Mouse (Mus musculus): ENCODE measurements at regions not wholly inside any gene's neighbourhood (a gene's known extent, or its start where the extent isn't known, plus 50 kb on each side); places are given as distances from the start of the nearest gene placed in this dataset.
A peak's percentile ranks its signal among the peaks of the same experiment; 100 is the strongest.
"Not testable (repeated sequence)": the region's sequence is repeated elsewhere in the genome, so short reads cannot be mapped to it uniquely, and the experiment has no call there.

- Histone ChIP-seq H3K4me1 (0 out of 2 replicates have a peak, but pooled peaks cover 3% of the 10 kb centered on the region), H3K27ac (replicated peaks) (no peak overlapping the region), H3K4me2 (replicated peaks) (no peak overlapping the region), H3K27me3 (no peaks in the 10 kb centered on the region), H3K9me3 (replicated peaks) (no peaks in the 10 kb centered on the region), H3K9ac (no peak overlapping the region), H3K4me3 (replicated peaks) (no peak overlapping the region), H3K36me3 (no peaks in the 10 kb centered on the region)
- ATAC-seq (ENCODE audit: insufficient number of reproducible peaks, low FRiP score, low TSS enrichment, low read depth), result no peak
- WGBS, result 50% methylated on average over 8 of the region's 8 CpGs
Observed at GRCm38 (mm10) chr7:83467006-83467405, 117.7 kb upstream of the Tmc3 start.

- not testable (repeated sequence) for H3K9ac ChIP-seq; H3K27ac ChIP-seq (replicated peaks); H3K27me3 ChIP-seq; H3K9me3 ChIP-seq (replicated peaks); ATAC-seq (ENCODE audit: insufficient number of reproducible peaks, low FRiP score, low TSS enrichment, low read depth); H3K4me2 ChIP-seq (replicated peaks); H3K4me3 ChIP-seq (replicated peaks); H3K36me3 ChIP-seq; H3K4me1 ChIP-seq
- WGBS, result 97% methylated on average over 4 of the region's 4 CpGs
Observed at GRCm38 (mm10) chr7:83469856-83470255, 114.9 kb upstream of the Tmc3 start.

DNA sequence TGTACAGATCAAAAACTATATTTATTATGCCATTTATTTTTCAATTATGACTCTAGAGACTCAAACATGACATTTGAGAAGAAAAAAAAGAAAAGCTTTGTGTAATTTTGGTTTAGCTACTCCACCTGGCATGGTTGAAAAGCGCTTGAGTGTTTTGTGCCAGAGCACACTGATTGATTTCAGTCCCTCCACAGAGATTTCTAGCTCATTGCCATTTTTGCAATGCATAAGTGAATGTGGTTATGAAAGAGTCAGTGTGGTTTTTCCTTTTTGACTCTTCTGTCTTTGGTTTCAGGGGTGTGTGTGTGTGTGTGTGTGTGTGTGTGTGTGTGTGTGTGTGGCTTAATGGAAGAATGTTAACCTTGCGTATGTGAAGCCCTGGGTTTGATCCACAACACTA is 113.6 kb upstream of the Tmc3 start:
- 40% methylated on average over 2 of the region's 2 CpGs for WGBS
- Histone ChIP-seq H3K4me2 (replicated peaks) (no peak overlapping the region), H3K9ac (no peak overlapping the region), H3K4me1 (peaks cover 11% of the 10 kb centered on the region), H3K27ac (replicated peaks) (no peak overlapping the region), H3K9me3 (replicated peaks) (no peaks in the 10 kb centered on the region), H3K27me3 (no peaks in the 10 kb centered on the region), H3K4me3 (replicated peaks) (no peak overlapping the region), H3K36me3 (no peaks in the 10 kb centered on the region)
- ATAC-seq (ENCODE audit: insufficient number of reproducible peaks, low FRiP score, low TSS enrichment, low read depth), result no peak

- Histone ChIP-seq H3K4me3 (replicated peaks) (no peak overlapping the region), H3K4me1 (peaks cover 32% of the 10 kb centered on the region), H3K27ac (replicated peaks) (no peak overlapping the region), H3K9me3 (replicated peaks) (no peaks in the 10 kb centered on the region), H3K4me2 (replicated peaks) (no peak overlapping the region), H3K36me3 (no peaks in the 10 kb centered on the region), H3K9ac (no peak overlapping the region), H3K27me3 (no peaks in the 10 kb centered on the region)
- 79% methylated on average over 2 of the region's 2 CpGs for WGBS
- no peak for ATAC-seq (ENCODE audit: insufficient number of reproducible peaks, low FRiP score, low TSS enrichment, low read depth)
Observed at GRCm38 (mm10) chr7:83474471-83474870, 110.3 kb upstream of the Tmc3 start.

DNA sequence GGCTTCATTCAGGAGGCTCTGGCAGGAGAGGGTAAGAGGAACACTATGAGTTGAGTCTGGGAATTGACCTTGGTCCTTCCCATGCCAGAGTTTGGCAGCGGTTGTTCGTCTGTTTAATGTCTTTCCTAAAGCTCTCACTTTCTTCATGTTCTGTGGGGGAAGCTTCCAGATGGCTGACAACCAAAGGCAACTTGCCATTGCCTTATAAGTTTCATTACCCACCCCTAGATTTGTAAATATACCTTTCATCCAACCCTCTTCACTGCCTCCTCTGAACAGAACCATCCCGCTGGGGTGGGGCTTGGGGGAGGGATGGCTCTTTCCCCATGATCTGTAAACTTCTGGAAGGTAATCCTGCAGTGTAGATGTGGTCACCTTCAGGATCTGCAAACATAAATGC is 109.7 kb upstream of the Tmc3 start:
- H3K4me3 ChIP-seq (replicated peaks), result no peak overlapping the region
- peaks cover 32% of the 10 kb centered on the region for H3K4me1 ChIP-seq
- H3K9ac ChIP-seq, result no peak overlapping the region
- no peak overlapping the region for H3K4me2 ChIP-seq (replicated peaks)
- ATAC-seq (ENCODE audit: insufficient number of reproducible peaks, low FRiP score, low TSS enrichment, low read depth), result 0 out of 2 replicates have a peak, but pooled peaks have one; percentile 48
- H3K27me3 ChIP-seq, result no peaks in the 10 kb centered on the region
- H3K36me3 ChIP-seq, result no peaks in the 10 kb centered on the region
- H3K27ac ChIP-seq (replicated peaks), result peak overlapping the region; percentile 79
- no peaks in the 10 kb centered on the region for H3K9me3 ChIP-seq (replicated peaks)
- WGBS, result 31% methylated on average over 3 of the region's 3 CpGs

GRCm38 (mm10) chr7:83475438-83476160 is 109.1 kb upstream of the Tmc3 start:
- no peak overlapping the region for H3K9ac ChIP-seq
- H3K4me2 ChIP-seq (replicated peaks), result no peak overlapping the region
- no peak for ATAC-seq (ENCODE audit: insufficient number of reproducible peaks, low FRiP score, low TSS enrichment, low read depth)
- peak overlapping the region; percentile 79 for H3K27ac ChIP-seq (replicated peaks)
- no peaks in the 10 kb centered on the region for H3K9me3 ChIP-seq (replicated peaks)
- H3K4me3 ChIP-seq (replicated peaks), result no peak overlapping the region
- no peaks in the 10 kb centered on the region for H3K36me3 ChIP-seq
- 39% methylated on average over 8 of the region's 8 CpGs for WGBS
- H3K4me1 ChIP-seq, result peaks cover 32% of the 10 kb centered on the region
- H3K27me3 ChIP-seq, result no peaks in the 10 kb centered on the region

- 27% methylated on average over 3 of the region's 3 CpGs for WGBS
- peak overlapping the region; percentile 79 for H3K27ac ChIP-seq (replicated peaks)
- no peak overlapping the region for H3K4me3 ChIP-seq (replicated peaks)
- H3K9ac ChIP-seq, result no peak overlapping the region
- H3K27me3 ChIP-seq, result no peaks in the 10 kb centered on the region
- no peak for ATAC-seq (ENCODE audit: insufficient number of reproducible peaks, low FRiP score, low TSS enrichment, low read depth)
- H3K36me3 ChIP-seq, result no peaks in the 10 kb centered on the region
- peaks cover 32% of the 10 kb centered on the region for H3K4me1 ChIP-seq
- H3K9me3 ChIP-seq (replicated peaks), result no peaks in the 10 kb centered on the region
- H3K4me2 ChIP-seq (replicated peaks), result no peak overlapping the region
Observed at GRCm38 (mm10) chr7:83476161-83476495, 108.6 kb upstream of the Tmc3 start.

GRCm38 (mm10) chr7:83476861-83477260 is 107.9 kb upstream of the Tmc3 start:
- Histone ChIP-seq H3K36me3 (no peaks in the 10 kb centered on the region), H3K27ac (replicated peaks) (peak overlapping the region; percentile 79; the same call in 1 of the 2 replicates), H3K4me1 (peaks cover 32% of the 10 kb centered on the region), H3K9me3 (replicated peaks) (no peaks in the 10 kb centered on the region), H3K9ac (no peak overlapping the region), H3K4me2 (replicated peaks) (no peak overlapping the region), H3K27me3 (no peaks in the 10 kb centered on the region), H3K4me3 (replicated peaks) (no peak overlapping the region)
- 66% methylated on average over 3 of the region's 3 CpGs for WGBS
- no peak for ATAC-seq (ENCODE audit: insufficient number of reproducible peaks, low FRiP score, low TSS enrichment, low read depth)

- H3K36me3 ChIP-seq, result no peaks in the 10 kb centered on the region
- H3K4me2 ChIP-seq (replicated peaks), result 0 out of 2 replicates have a peak overlapping the region, but pooled peaks have one; percentile 0
- no peaks in the 10 kb centered on the region for H3K9me3 ChIP-seq (replicated peaks)
- no peak overlapping the region for H3K9ac ChIP-seq
- 9% methylated on average over 7 of the region's 7 CpGs for WGBS
- peak overlapping the region; percentile 66 for H3K27ac ChIP-seq (replicated peaks)
- peaks cover 32% of the 10 kb centered on the region for H3K4me1 ChIP-seq
- peak; percentile 55 for ATAC-seq (ENCODE audit: insufficient number of reproducible peaks, low FRiP score, low TSS enrichment, low read depth)
- no peaks in the 10 kb centered on the region for H3K27me3 ChIP-seq
- H3K4me3 ChIP-seq (replicated peaks), result no peak overlapping the region
Observed at GRCm38 (mm10) chr7:83477661-83478121, 107.0 kb upstream of the Tmc3 start.

DNA sequence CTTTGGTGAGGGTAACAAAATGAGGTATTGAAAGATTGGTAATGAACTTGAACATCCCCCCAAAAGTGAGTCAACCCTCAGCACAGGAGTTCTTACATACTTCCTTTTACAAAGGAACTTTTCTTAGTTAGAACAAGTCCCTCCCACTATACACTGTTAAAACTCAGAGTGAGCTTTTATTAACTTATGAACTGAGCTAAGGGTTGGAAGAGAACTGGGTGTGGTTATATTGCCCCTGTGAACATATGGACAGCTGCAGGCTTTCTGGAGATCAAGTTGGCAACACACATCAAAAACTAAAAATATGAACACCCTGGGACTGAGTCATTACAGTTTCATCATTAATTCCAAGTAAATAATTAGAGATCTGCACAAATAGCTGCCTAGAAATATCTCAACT is 103.1 kb upstream of the Tmc3 start:
- no peak overlapping the region for H3K4me2 ChIP-seq (replicated peaks)
- no peaks in the 10 kb centered on the region for H3K9me3 ChIP-seq (replicated peaks)
- H3K36me3 ChIP-seq, result no peaks in the 10 kb centered on the region
- H3K4me1 ChIP-seq, result peaks cover 15% of the 10 kb centered on the region
- no peak overlapping the region for H3K9ac ChIP-seq
- H3K27me3 ChIP-seq, result no peaks in the 10 kb centered on the region
- no peak overlapping the region for H3K27ac ChIP-seq (replicated peaks)
- ATAC-seq (ENCODE audit: insufficient number of reproducible peaks, low FRiP score, low TSS enrichment, low read depth), result no peak
- no peak overlapping the region for H3K4me3 ChIP-seq (replicated peaks)

DNA sequence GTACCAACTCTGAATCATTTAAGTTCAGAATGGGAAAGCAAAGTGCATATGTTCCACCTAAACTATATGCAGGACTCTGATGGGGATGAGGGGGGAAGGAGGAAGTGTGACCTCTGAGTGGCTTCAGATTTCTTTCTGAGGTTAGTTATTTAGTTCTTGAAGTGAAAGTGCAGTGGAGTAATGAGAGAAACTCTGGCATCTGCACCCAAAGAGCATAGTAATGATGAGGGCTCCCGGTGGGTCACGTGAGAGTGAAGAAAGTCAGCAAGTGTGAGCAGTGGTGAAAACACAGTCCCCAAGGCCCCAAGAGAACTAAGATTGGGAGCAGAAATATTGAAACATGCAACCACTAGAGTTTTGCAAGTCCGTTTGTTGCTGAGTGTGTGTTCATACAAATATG is 102.5 kb upstream of the Tmc3 start:
- Histone ChIP-seq H3K4me1 (peaks cover 11% of the 10 kb centered on the region), H3K9ac (no peak overlapping the region), H3K27ac (replicated peaks) (no peak overlapping the region), H3K36me3 (no peaks in the 10 kb centered on the region), H3K4me3 (replicated peaks) (no peak overlapping the region), H3K4me2 (replicated peaks) (no peak overlapping the region), H3K9me3 (replicated peaks) (no peaks in the 10 kb centered on the region), H3K27me3 (no peaks in the 10 kb centered on the region)
- WGBS, result 54% methylated on average over 3 of the region's 3 CpGs
- ATAC-seq (ENCODE audit: insufficient number of reproducible peaks, low FRiP score, low TSS enrichment, low read depth), result no peak

DNA sequence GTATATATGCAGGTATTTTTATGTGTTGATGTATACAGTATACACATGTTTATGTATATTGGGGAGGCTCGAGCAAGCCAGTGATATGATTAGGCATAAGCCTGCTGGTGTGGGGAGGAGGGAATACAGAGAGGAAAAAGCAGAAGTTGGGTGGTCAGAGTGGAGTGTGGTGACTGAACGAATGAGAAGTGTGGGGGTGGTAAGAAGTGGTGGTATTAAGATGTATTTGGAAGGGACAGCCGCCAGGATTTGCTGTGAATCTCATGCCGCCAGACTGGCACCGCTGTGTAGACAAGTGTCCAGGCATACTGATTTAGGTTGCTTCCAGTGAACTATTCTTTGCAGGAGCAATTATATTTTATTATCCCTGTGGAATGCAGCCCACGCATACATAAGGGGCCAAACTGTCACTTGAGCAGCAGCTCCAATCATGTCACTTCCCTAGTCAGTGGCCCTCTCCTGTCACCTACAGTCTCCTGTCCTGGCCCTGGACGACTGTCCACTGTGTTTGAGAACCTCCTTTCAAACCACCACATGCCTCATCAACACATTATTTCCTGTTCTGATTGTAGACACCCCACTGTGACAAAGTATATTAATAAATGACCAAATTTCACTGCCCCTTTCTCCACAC is 101.9 kb upstream of the Tmc3 start:
- no peaks in the 10 kb centered on the region for H3K36me3 ChIP-seq
- no peaks in the 10 kb centered on the region for H3K9me3 ChIP-seq (replicated peaks)
- peak; percentile 37; the same call in 1 of the 2 replicates for ATAC-seq (ENCODE audit: insufficient number of reproducible peaks, low FRiP score, low TSS enrichment, low read depth)
- peaks cover 6% of the 10 kb centered on the region for H3K4me1 ChIP-seq
- H3K4me3 ChIP-seq (replicated peaks), result no peak overlapping the region
- WGBS, result 55% methylated on average over 7 of the region's 7 CpGs
- no peak overlapping the region for H3K27ac ChIP-seq (replicated peaks)
- no peaks in the 10 kb centered on the region for H3K27me3 ChIP-seq
- H3K4me2 ChIP-seq (replicated peaks), result no peak overlapping the region
- H3K9ac ChIP-seq, result no peak overlapping the region

Measured in embryonic facial prominence, embryonic 15.5 days (tissue).